Mouse (Mus musculus) stomach, postnatal 0 days (tissue): Measurements from ENCODE around the gene Zfx.

ENCODE experiments used
- CTCF ChIP-seq: IDR thresholded peaks from 2 replicates; pipeline ENCODE4 v1.5.1; 2016; ENCODE audit warnings: antibody characterized with exemption, low read depth, mild to moderate bottlenecking, moderate library complexity
- EP300 ChIP-seq: optimal IDR thresholded peaks from 2 replicates; pipeline ENCODE3; 2016; ENCODE audit warnings: antibody characterized with exemption

DNA sequence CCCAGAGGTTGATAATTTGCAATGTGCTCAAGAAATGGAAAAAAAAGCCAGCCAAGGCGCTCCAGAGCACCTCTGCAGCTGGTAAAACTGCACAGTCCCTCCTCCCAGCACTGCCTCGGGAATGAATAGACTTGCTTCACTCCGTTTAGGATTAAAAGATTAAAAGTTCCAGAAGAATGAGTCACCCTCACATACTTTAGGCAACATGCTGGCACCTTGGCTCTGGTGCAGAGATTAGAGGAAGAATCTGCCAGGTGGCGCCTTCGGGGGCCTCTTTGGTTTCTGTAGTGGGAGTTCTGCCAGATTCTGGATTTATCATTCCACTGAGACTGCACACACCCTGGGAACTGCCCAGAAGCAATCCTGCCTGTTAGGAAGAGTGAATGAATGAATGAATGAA lies 75.5 kb downstream of the Zfx start:
- TF ChIP-seq CTCF, result no peak
- no peak for TF ChIP-seq EP300
